Mouse (Mus musculus): ENCODE results near the gene Rpap2. TPM values are rescaled to one million over a fixed set of nuclear protein-coding genes. Genes with fewer than 3 reads are reported as not detected.
A peak's percentile ranks its signal among the peaks of the same experiment; 100 is the strongest.

Gene Rpap2
- total RNA-seq (2021) = 10 to 100 TPM; 10.3 to 11.3 TPM
- long read RNA-seq, experiment 1, transcript Rpap2-201 (13 exons, 2,268 nt) = major isoform, 5 of 68 reads
- long read RNA-seq, experiment 1, partial matches to known transcripts = 61 of 68 reads
- long read RNA-seq, experiment 1, other reads (novel, unspliced or antisense) = 1 of 68 reads
- long read RNA-seq, experiment 2, transcript Rpap2-201 (13 exons, 2,268 nt) = major isoform, 17 of 62 reads
- long read RNA-seq, experiment 2, partial matches to known transcripts = 35 of 62 reads
- long read RNA-seq, experiment 2, other reads (novel, unspliced or antisense) = 7 of 62 reads

DNA sequence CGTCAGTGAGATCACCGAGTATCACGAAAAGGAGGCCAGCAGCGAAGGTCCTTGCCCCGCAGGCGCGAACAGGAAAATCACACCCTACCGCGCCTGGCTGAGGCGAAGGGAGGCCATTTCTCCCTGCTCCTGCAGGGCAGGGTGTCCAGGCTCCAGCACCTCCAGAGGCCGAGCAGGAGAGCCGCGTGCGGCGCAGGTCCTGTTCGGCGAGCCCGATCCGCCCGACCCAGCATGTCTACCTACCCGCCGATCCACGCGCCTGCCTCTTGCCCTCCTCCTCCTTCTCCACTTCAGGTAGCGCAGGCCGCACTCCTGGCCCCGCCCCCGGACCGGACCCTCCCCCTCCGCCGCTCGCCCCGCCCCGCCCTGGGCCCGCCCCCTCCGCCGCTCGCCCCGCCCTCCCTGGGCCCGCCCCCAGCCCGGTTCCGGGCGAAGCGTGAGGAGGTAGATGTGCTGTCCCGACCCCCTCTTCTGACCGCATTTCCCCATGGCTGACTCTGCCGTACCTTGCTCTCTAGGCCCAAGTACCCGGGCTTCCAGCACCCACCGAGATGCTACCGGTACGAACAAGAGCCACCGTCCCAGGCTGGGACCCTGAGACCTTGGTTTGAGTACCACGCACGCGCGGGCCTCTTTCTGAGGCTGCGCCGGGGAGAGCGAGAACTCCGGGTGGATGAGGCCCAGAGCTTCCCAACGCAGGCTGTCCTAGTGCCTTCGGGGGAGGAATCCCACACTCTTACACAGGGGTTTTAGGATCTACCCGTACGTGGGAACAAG, at the start of gene Rpap2, which contains the start of gene Glmn:
Rpap2 (plus strand) TSS at position 73 of the 777 bp plus-strand sequence.
Glmn (minus strand) TSS at position 588 of the 777 bp plus-strand sequence.
- peak; percentile 84 for DNase-seq

DNA sequence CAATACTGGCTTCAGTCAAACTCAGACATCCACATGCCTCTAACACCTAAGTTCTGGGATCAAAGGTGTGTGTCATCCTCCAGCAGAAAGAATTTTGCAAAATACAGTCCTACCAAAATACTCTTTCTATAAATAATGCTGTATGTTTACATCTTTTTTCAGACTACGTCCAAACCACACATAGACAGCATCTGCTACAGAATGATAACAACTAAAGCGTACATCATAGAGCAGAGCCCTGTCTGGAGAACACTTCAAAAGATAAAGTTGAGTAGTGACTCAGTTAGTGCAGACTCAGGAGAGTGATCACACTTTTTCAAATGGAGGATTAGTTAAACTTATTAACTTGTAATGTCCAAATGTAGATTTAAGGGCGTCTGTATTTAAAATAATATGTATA, 49.2 kb upstream of the Rpap2 start:
- DNase-seq = no peak

DNA sequence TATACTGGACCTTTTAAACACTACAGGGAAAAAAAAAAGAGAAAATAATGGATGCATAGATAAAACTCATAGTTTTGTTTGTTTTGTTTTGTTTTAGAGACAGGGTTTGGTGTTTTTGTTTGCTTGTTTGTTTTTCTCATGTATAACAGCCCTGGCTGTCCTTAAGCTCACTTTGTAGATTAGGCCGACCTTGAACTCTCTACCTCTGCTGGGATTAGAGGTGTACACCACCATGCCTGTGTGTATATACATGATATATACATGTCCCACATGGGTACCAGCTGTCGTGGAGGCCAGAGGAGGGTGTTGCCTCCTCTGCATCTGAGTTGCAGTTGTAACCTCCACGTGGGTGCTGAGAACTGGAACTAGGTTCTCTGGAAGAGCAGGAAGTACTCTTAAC, 48.7 kb upstream of the Rpap2 start:
- DNase-seq = no peak

- DNase-seq = no peak
Observed at GRCm38 (mm10) chr5:107554336-107554735, 42.8 kb upstream of the Rpap2 start.

DNA sequence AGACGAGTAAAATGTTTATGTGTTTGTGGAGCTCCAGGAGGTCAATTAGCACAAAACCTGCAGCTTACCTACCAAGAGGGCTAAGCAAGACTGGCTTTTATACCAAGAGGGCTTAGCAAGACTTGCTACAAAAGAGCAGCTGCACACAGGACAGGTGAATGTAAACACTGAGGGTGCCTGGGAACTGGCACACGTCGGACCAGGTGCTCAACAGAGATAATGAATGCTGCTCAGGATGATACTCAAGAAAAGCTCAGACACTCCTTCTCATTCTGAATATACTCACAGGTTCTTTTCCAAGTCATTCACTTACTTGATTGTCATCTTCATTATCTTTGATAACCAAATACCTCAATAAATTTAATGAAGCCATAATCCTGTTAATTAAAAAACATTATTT, 40.2 kb upstream of the Rpap2 start:
- DNase-seq = no peak

DNA sequence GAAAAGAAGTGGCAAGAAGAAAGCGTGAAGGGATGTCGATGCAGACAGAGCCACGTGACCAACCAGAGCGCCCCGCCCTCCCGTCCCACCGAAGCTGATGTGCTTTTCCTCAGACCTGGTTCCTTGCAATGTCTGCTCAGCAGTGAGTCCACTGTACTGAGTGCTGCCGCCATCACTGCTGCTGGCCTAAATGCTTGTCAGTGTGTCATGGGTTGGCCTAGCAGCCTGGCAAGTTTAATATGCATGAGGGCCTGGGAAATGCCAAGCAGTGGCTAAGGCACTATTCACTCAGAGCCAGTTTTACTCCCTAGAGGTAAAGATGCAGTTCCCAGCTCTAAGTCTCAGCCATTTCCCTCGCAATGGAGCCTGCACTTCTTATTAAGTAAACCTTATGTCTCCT, 28.0 kb upstream of the Rpap2 start:
- no peak for DNase-seq

- no peak for DNase-seq
Observed at GRCm38 (mm10) chr5:107598380-107598779, 1.2 kb downstream of the Rpap2 start.

DNA sequence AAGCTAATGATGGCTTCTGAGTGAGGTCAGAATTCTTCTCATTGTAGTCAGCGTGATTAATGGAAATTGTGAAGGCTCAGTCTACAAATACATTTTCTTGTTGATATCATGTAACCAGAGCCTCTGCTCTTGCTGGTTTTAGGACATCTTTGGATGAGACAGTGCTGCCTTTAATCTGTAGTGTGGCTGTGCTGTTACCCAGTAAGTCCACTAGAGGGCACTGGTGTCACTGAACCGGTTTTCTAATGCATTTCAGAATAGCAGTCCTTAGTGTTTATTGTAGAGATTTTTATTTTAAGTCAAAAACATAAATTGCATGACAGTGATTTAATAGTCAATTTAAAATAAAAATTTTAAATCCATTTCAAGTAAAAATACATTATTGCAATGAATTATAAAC, 14.1 kb downstream of the Rpap2 start:
- peak; percentile 13 for DNase-seq

DNA sequence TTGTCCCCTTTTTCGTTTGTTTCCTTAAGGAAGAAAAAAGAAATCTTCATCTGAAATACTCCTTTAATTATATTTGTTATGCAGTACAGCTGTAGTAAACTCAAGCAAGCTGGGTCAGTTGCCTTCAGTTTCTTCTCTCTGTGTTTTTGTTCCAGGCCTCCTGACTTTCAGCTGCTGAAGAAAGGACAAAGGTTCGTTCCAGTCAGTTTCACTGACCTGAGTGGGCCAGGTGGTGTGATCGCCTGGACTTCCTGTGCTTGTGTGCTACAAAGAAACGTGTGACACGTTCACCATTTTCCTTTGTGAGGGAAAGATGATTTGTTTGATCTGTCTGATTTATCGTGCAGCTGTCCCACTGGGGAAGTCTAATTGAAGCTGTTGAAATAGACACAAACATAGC, 20.8 kb downstream of the Rpap2 start:
- DNase-seq = no peak

- DNase-seq = no peak
Observed at GRCm38 (mm10) chr5:107621327-107621726, 24.2 kb downstream of the Rpap2 start.

- no peak for DNase-seq
Observed at GRCm38 (mm10) chr5:107633651-107634050, 36.5 kb downstream of the Rpap2 start.

- DNase-seq = no peak
Observed at GRCm38 (mm10) chr5:107637106-107637505, 39.9 kb downstream of the Rpap2 start.

- no peak for DNase-seq
Observed at GRCm38 (mm10) chr5:107638366-107638765, 41.2 kb downstream of the Rpap2 start.

- DNase-seq = no peak
Observed at GRCm38 (mm10) chr5:107644595-107644994, 47.4 kb downstream of the Rpap2 start.

DNA sequence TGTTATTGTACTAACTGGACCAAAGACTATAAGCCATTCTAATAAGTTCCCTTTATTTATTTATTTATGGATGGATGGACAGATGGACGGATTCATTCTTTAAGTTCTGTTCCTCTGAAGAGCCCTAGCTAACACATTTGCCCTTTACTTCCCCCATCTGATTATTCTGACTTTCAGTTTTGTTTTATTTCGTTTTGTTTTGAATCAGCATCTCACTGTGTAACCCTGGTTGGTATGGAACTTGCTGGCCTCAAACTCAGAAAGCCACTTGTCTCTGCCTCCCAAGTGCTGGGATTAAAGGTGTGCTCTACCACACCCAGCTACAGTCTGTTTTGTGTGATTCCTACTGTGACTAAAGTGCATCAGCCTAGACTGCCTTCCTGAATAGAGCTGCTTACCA, 48.8 kb downstream of the Rpap2 start:
- no peak for DNase-seq

DNA sequence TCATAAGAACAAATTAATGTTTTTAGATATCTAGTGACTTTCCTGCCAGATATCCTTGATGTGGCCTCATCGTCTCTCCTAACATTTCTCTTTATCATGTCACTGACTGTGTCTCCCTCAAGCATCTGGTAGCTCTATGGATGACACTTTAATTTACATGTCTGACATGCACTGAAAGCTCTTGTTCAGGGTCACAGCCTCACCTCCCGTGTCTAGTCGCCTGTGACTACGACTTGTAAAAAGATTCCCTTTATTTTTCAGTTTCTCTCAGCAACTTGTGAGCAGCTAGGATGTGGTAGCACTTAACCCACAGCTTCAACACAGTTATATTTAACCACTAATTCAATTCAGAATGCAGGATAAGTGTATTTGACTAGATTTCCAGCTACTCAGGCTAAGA, 50.4 kb downstream of the Rpap2 start:
- DNase-seq = no peak

DNA sequence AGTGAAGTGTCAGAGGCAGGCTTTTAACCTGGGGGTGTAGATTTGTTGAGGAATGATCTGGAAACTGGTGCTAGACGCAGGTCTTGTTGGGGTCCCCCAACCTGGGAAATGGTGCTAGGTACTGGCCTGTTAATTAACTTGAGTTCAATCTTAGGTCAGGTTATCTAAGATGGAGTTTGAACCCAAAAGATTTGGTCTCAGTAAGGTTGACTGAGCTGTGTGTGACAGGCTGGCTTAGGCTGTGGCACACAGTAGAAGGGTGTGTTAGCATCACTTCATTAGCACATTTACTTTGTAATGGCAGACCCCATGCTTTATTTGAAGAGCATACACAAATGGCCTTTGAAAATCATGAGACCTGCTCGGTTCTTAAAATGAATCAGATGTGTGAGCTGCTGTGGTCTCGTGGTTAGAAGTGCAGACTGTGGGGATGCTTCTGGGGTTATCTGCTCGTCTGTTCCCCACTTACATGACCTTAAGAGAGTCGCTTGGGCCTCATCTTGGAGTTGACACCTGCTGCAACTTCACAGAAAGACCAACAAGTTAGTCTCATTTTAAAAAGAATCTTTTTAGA, 51.5 kb downstream of the Rpap2 start:
- DNase-seq = no peak

DNA sequence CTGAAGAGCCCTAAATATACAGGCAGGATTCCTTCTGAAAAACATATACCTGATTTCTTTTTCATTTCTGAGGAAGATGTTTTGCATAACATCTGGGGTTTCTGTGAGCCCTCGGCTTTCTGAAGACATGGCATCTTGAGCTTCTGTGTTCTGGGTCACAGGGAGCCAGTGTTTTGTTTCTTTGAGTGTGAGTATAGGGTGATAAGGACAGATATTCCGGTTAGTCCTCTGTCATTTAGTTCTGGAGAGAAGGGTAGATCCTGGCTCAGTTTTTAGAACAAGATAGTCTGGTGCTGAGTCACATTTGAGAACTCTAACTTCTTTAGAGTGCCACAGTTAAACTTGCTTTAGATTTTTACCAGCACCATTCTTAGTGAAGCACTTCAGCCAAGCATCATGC, 52.5 kb downstream of the Rpap2 start:
- no peak for DNase-seq

GRCm38 (mm10) chr5:107650427-107650826, 53.3 kb downstream of the Rpap2 start:
- no peak for DNase-seq

DNA sequence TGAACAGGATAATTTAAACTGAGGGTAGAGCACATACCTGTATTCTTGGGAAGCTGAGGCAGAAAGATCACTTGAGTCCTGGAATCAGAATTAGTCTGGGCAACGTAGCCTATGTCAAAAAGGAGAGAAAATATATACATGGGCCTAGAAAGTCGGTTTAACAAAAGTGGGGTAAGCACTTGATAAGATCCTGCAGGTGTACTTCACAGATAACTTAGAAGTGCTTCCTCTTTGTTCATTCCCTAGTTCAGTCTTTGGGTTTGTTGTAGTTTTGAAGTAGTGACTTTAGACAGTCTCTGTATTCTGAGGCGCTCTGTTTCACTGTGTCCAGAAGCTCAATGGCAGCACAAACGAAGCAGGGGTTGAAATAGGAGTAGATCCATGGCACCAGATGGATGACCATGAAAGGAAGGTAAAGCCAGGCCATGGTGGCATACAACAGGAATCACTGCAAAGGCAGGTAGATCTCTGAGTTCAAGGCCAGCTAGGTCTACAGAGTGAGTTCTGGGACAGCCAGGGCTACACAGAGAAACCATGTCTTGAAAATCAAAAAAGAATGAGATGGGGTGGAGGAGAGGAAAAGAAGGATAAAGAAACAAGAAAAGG, 55.0 kb downstream of the Rpap2 start:
- DNase-seq = no peak

DNA sequence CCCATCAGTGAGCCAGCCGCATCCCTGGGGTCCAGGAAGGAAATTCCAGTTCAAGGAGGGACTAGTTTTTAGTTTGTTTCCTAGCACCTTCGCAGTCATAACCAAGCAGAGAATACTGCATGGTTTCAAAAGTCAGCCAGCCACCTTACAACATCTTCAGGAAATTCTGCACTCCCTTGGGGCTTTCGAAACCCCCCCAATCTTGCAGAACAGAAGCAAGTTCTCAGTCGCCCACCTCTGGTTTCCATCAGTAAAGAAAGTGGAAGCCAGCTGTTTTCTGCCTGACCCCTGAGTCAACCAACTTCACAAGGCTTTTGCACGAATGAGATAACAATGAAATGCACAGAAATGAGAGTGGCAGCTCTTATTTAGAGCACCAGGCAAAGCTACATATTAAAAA, 81.2 kb downstream of the Rpap2 start:
- no peak for DNase-seq

GRCm38 (mm10) chr5:107681300-107681699, 84.1 kb downstream of the Rpap2 start:
- DNase-seq = no peak

DNA sequence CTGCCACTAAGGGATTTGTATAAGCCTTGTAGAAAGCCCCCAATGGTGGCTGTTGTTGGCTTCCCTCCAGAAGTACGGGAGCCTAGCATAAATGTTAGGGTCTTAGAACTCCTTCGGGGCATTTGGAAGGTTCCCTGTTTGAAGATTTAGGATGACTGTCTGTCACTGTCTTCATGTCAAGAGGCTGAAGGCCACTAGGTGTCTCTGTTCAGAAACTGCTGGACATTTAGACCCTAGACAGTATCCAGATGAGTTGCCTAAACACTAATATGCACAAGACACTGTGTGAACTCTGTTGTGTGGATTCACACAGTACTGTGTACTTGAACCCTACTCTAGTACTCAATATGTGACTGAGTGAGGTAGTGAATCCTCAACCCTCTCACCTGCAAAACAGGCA, 87.2 kb downstream of the Rpap2 start:
- no peak for DNase-seq
